Mouse (Mus musculus) midbrain, embryonic 12.5 days (tissue): Measurements from ENCODE around the gene Rrp1b. TPM values are rescaled to one million over a fixed set of nuclear protein-coding genes. Genes with fewer than 3 reads are reported as not detected.
"Not testable (repeated sequence)": the region's sequence is repeated elsewhere in the genome, so short reads cannot be mapped to it uniquely, and the experiment has no call there.

Source experiments
- ATAC-seq: fragments of 200-750 bp; cut with Nextera tagmentation; 2 replicates; pipeline ENCODE4 v1.8.0; 2017; ENCODE audit warnings: low read depth, moderate TSS enrichment, moderate library complexity; ENCODE audit not compliant: low FRiP score
- H3K27ac ChIP-seq: fragments of 300-500 bp; sonication (generic); replicated peaks from 2 replicates; pipeline ENCODE4 v1.5.1; 2016; ENCODE audit warnings: mild to moderate bottlenecking
- H3K27me3 ChIP-seq: fragments of 300-500 bp; sonication (generic); 2 replicates; pipeline ENCODE4 v1.6.1; 2016; ENCODE audit warnings: mild to moderate bottlenecking
- H3K36me3 ChIP-seq: fragments of 300-500 bp; sonication (generic); 2 replicates; pipeline ENCODE4 v1.6.1; 2016
- H3K4me1 ChIP-seq: fragments of 300-500 bp; sonication (generic); 2 replicates; pipeline ENCODE4 v1.6.1; 2016
- H3K4me2 ChIP-seq: fragments of 300-500 bp; sonication (generic); replicated peaks from 2 replicates; pipeline ENCODE4 v1.6.1; 2016; ENCODE audit warnings: mild to moderate bottlenecking, moderate library complexity
- H3K4me3 ChIP-seq: fragments of 300-500 bp; sonication (generic); 2 replicates; pipeline ENCODE4 v1.5.1; 2016; ENCODE audit warnings: mild to moderate bottlenecking
- H3K9ac ChIP-seq: fragments of 300-500 bp; sonication (generic); replicated peaks from 2 replicates; pipeline ENCODE4 v1.6.1; 2016; ENCODE audit warnings: mild to moderate bottlenecking, moderate library complexity
- H3K9me3 ChIP-seq: fragments of 300-500 bp; sonication (generic); 2 replicates; pipeline ENCODE4 v1.6.1; 2016; ENCODE audit warnings: mild to moderate bottlenecking
- WGBS: fragments of 180-500 bp; shearing (Covaris S2); methylation state at CpG from one replicate; pipeline ENCODE4 v1.1.7; 2016; 5-methylcytosine and 5-hydroxymethylcytosine counted together
- polyA plus RNA-seq: library from polyadenylated mRNA; unstranded; fragments of >200 nt; fragmentation: Nextera tagmentation; extraction: Ambion mirVana; gene quantifications from 2 replicates; pipeline ENCODE4 v1.2.1, GENCODE M21; 2016

The Rrp1b gene
- polyA plus RNA-seq, 1 experiment from 2014 or later = 54.5 TPM

- not testable (repeated sequence) for H3K27me3 ChIP-seq, H3K9ac ChIP-seq, H3K27ac ChIP-seq, H3K4me2 ChIP-seq, H3K4me3 ChIP-seq, H3K4me1 ChIP-seq, ATAC-seq, H3K9me3 ChIP-seq
- 44% methylated on average over 8 of the region's 8 CpGs for WGBS
- H3K36me3 ChIP-seq = peaks cover 29% of the 10 kb centered on the region
Measured at GRCm38 (mm10) chr17:32064762-32065161, 28.9 kb downstream of the Rrp1b start.

DNA sequence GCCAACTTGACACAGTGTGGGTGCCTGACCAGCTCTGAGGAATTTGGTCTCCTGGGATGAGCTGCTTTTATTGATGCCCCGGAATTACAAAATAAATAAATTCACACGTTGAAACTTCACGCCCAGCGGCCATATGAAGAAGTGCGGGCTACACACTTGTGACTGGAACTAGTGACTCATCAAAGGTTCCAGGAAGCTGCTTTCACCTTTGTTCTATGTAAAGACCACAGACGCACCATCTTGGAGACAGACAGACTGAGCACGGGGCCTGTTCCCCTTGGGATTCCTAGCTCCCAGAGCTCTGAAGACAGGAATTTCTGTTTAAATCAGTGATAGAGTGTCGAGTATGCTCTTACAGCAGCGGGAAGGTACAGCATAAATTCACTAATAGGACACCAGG is 31.6 kb downstream of the Rrp1b start:
- 79% methylated on average over 9 of the region's 9 CpGs for WGBS
- Histone ChIP-seq H3K27me3 (no peaks in the 10 kb centered on the region), H3K4me2 (no peak overlapping the region), H3K9ac (no peak overlapping the region), H3K36me3 (0 out of 2 replicates have a peak, but pooled peaks cover 4% of the 10 kb centered on the region), H3K9me3 (no peaks in the 10 kb centered on the region; the same call in 1 of the 2 replicates), H3K27ac (no peak overlapping the region), H3K4me3 (no peak overlapping the region), H3K4me1 (no peaks in the 10 kb centered on the region)
- ATAC-seq = no peak

DNA sequence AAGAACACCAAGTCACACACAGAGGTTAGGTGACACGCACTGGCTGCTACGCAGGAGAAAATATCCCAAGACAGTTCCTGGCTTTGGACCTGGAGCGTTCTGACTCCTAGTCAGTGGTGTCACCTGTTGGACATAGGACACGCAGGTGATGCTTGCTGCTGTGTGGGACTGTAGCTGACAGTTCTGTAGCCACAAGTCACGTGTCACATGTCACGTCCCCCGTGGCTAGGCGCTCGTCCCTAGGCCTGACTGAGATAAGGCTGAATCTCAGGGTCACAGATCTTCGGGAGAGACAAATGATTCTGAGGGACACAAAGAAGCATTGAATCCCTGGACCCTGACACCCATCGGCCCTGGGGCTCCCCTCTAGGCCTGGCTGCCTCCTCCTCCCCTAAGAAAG is 32.5 kb downstream of the Rrp1b start:
- Histone ChIP-seq H3K4me1 (no peaks in the 10 kb centered on the region), H3K27me3 (no peaks in the 10 kb centered on the region), H3K4me3 (no peak overlapping the region), H3K9me3 (no peaks in the 10 kb centered on the region; the same call in 1 of the 2 replicates), H3K9ac (no peak overlapping the region), H3K4me2 (no peak overlapping the region), H3K27ac (no peak overlapping the region), H3K36me3 (no peaks in the 10 kb centered on the region)
- no peak for ATAC-seq
- WGBS = 88% methylated on average over 11 of the region's 11 CpGs

DNA sequence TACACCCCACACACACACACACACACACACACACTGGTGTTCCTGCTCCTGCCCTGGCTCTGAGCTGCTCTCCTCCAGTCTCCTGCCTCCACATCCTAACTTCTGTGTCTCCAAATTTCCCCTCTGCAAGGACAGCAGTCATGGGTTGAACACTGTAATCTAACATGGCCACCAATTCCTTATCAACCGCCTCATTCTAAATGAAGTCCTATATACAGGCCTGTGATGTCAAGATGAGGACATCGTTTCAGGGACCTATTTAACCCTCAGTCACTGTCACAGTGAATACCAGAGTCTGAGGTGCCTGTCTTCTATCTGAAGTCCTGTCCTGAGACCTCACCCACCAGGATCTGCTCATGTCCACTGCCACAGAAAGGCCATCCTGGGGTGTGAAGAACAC is 32.9 kb downstream of the Rrp1b start:
- no peaks in the 10 kb centered on the region for H3K27me3 ChIP-seq
- H3K36me3 ChIP-seq = no peaks in the 10 kb centered on the region
- no peak overlapping the region for H3K4me3 ChIP-seq
- no peaks in the 10 kb centered on the region; the same call in 1 of the 2 replicates for H3K9me3 ChIP-seq
- WGBS = 89% methylated on average over 2 of the region's 2 CpGs
- ATAC-seq = no peak
- no peak overlapping the region for H3K4me2 ChIP-seq
- H3K4me1 ChIP-seq = no peaks in the 10 kb centered on the region
- H3K9ac ChIP-seq = no peak overlapping the region
- H3K27ac ChIP-seq = no peak overlapping the region

- Histone ChIP-seq H3K4me3 (no peak overlapping the region), H3K27ac (no peak overlapping the region), H3K9ac (no peak overlapping the region), H3K36me3 (no peaks in the 10 kb centered on the region), H3K4me2 (no peak overlapping the region), H3K27me3 (no peaks in the 10 kb centered on the region), H3K9me3 (no peaks in the 10 kb centered on the region; the same call in 1 of the 2 replicates), H3K4me1 (no peaks in the 10 kb centered on the region)
- peak; percentile 19; the same call in 1 of the 2 replicates for ATAC-seq
- WGBS = 0% methylated on average over 2 of the region's 2 CpGs
Measured at GRCm38 (mm10) chr17:32073359-32073758, 37.5 kb downstream of the Rrp1b start.

DNA sequence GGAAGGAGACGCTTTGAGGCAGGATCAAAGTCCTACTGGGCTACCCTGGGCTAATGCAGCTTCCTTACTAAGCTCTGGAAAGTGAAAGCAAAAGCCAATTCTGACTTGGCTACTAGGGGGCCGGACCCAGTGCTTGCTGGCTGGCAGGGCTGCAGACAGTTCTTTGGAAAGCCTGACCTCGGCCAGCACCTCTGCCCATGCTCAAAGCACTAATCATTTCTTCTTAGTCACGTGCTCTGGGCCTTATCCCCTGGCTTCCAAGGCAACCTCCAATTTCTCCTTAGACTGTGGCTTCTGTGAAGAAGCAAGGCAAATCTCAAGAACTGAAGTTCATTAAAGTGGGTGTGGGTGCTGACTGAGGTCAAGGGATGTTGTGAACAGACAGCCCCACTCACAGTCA is 38.8 kb downstream of the Rrp1b start:
- Histone ChIP-seq H3K27ac (no peak overlapping the region), H3K4me1 (no peaks in the 10 kb centered on the region), H3K27me3 (no peaks in the 10 kb centered on the region), H3K36me3 (no peaks in the 10 kb centered on the region), H3K9me3 (no peaks in the 10 kb centered on the region; the same call in 1 of the 2 replicates), H3K4me3 (no peak overlapping the region), H3K4me2 (no peak overlapping the region), H3K9ac (no peak overlapping the region)
- no peak for ATAC-seq
- WGBS = 61% methylated on average over 4 of the region's 4 CpGs

DNA sequence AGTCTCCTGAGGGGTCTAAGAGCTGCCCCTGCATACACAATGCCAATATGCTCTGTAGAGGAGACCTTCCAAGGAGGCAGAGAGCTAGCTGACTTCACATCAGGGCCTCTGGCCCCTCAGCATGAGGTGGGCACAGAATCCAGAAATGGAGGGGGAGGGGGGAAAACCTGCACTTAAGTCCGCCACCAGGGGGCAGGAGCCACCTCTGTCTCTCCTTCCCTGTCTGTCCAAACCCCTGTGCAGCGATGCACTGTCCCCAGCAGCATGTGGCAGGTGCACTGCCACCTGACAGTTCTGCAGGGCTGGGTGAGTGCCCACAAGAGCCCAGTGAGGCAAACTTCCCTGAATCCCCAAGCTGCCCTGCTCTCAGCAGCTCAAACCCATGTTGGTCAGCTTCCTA is 39.3 kb downstream of the Rrp1b start:
- no peak overlapping the region for H3K4me3 ChIP-seq
- WGBS = 0% methylated on average over 2 of the region's 2 CpGs
- H3K36me3 ChIP-seq = no peaks in the 10 kb centered on the region
- H3K4me2 ChIP-seq = no peak overlapping the region
- no peaks in the 10 kb centered on the region for H3K9me3 ChIP-seq
- H3K4me1 ChIP-seq = no peaks in the 10 kb centered on the region
- ATAC-seq = 0 out of 2 replicates have a peak, but pooled peaks have one; percentile 54
- no peak overlapping the region for H3K9ac ChIP-seq
- H3K27me3 ChIP-seq = no peaks in the 10 kb centered on the region
- no peak overlapping the region for H3K27ac ChIP-seq

GRCm38 (mm10) chr17:32083351-32083750 is 47.5 kb downstream of the Rrp1b start:
- H3K9me3 ChIP-seq = no peaks in the 10 kb centered on the region
- H3K36me3 ChIP-seq = no peaks in the 10 kb centered on the region
- H3K9ac ChIP-seq = no peak overlapping the region
- H3K4me1 ChIP-seq = no peaks in the 10 kb centered on the region
- no peak overlapping the region for H3K4me3 ChIP-seq
- H3K4me2 ChIP-seq = no peak overlapping the region
- ATAC-seq = no peak
- 91% methylated on average over 2 of the region's 2 CpGs for WGBS
- no peaks in the 10 kb centered on the region for H3K27me3 ChIP-seq
- no peak overlapping the region for H3K27ac ChIP-seq

DNA sequence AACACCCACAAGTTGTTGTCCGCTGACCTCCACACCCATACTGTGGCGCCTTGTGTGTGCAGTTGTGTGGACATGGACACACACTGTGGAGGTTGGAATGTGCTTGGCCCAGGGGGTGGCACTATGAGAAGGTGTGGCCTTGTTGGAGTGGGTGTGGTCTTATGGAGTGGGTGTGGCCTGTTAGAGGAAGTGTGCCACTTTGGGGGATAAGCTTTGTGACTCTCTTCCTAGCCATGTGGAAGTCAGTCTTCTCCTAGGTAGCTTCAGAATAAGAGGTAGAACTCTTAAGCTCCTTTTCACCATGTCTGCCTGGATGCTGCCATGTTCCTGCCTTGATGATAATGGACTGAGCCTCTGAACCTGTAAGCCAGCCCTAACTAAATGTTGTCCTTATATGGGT is 51.2 kb downstream of the Rrp1b start:
- ATAC-seq = no peak
- Histone ChIP-seq H3K36me3 (no peaks in the 10 kb centered on the region), H3K27me3 (0 out of 2 replicates have a peak, but pooled peaks cover 2% of the 10 kb centered on the region), H3K4me2 (no peak overlapping the region), H3K4me3 (no peak overlapping the region), H3K4me1 (peaks cover 12% of the 10 kb centered on the region), H3K9me3 (no peaks in the 10 kb centered on the region), H3K27ac (no peak overlapping the region), H3K9ac (no peak overlapping the region)
- WGBS = 94% methylated on average over 2 of the region's 2 CpGs

- H3K4me1 ChIP-seq = peaks cover 12% of the 10 kb centered on the region
- H3K27ac ChIP-seq = 0 out of 2 replicates have a peak overlapping the region, but pooled peaks have one; percentile 25
- H3K9me3 ChIP-seq = no peaks in the 10 kb centered on the region
- peak overlapping the region; percentile 28 for H3K4me3 ChIP-seq
- H3K27me3 ChIP-seq = 0 out of 2 replicates have a peak, but pooled peaks cover 2% of the 10 kb centered on the region
- ATAC-seq = no peak; the same call in 1 of the 2 replicates
- peak overlapping the region; percentile 46; the same call in 1 of the 2 replicates for H3K9ac ChIP-seq
- 33% methylated on average over 1 of the region's 1 CpGs for WGBS
- H3K36me3 ChIP-seq = no peaks in the 10 kb centered on the region
- peak overlapping the region; percentile 54 for H3K4me2 ChIP-seq
Measured at GRCm38 (mm10) chr17:32091032-32091363, 55.1 kb downstream of the Rrp1b start.

DNA sequence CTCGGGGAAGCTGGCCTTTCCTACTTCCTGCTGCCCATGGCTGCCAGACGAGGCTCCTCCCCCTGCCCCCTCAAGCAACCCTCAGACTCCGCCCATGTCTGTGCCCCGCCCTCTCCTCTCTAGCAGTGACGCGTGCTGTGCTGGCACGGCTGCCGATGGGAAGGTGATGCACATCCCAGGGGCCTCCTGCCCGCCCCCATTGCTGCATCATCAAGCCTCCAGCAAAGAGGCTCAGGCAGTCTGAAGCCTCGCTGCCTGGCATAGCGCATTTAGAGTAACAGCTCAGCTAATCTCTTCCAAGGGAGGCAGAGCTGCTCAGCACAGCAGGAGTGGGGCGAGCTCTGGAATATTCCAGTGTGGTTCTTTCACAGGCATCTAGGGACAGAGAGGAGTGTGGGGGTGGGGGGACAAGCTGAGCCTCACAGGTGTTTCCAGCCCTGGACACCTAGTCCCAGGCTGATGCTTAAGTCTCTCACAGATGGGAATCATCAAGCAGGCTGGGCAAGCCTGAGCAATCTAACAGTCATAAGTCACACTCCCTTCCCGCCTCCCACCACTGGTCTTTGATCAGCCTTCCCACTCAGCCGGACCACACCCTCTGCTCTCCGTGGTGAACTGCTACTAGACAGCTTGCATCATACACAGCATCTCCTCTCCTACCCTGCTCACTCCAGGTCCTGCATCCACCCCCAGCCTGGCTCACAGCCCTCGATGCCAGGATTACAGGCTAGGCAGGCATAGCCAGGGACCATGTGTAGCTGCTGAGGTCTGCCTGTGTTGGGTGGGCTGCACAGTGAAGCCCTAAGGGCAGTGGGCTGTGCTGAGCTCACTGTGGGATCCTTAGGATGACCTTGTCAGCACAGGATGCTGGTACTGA is 55.7 kb downstream of the Rrp1b start:
- not testable (repeated sequence) for H3K27me3 ChIP-seq, H3K36me3 ChIP-seq, H3K9me3 ChIP-seq
- Histone ChIP-seq H3K4me1 (peaks cover 12% of the 10 kb centered on the region), H3K4me3 (peak overlapping the region; percentile 28), H3K9ac (peak overlapping the region; percentile 46), H3K4me2 (peak overlapping the region; percentile 54), H3K27ac (0 out of 2 replicates have a peak overlapping the region, but pooled peaks have one; percentile 25)
- 13% methylated on average over 16 of the region's 16 CpGs for WGBS
- ATAC-seq = peak; percentile 93

DNA sequence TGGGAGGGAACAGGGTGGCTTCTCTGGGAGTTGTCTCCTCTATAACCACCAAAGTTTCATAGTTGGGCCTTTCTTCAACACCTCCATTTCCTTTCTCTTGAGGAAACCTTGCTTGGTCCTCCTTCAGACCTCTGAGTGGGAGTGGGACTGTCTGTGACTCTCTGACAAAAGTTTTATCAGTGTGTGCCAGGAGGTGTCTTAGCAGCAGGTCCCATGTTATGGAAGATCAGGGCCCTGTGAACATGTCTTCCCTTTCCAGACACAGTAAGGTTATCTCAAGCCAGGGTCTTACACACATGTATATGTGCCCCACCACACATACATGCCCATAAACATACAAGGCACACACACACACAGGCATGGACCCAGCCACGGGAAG is 56.3 kb downstream of the Rrp1b start:
- Histone ChIP-seq H3K9me3 (no peaks in the 10 kb centered on the region), H3K4me1 (peaks cover 12% of the 10 kb centered on the region), H3K4me2 (no peak overlapping the region), H3K9ac (no peak overlapping the region), H3K27ac (no peak overlapping the region), H3K36me3 (no peaks in the 10 kb centered on the region), H3K27me3 (0 out of 2 replicates have a peak, but pooled peaks cover 2% of the 10 kb centered on the region), H3K4me3 (no peak overlapping the region)
- WGBS = 92% methylated on average over 1 of the region's 1 CpGs
- ATAC-seq = no peak
